Mouse (Mus musculus) forebrain, embryonic 16.5 days (tissue): ENCODE data around the gene Rapsn. TPM values are rescaled to one million over a fixed set of nuclear protein-coding genes. Genes with fewer than 3 reads are reported as not detected.

Experiments used
- ATAC-seq: fragments of 200-750 bp; cut with Nextera tagmentation; 2 replicates; pipeline ENCODE4 v1.8.0; 2017; ENCODE audit warnings: mild to moderate bottlenecking, moderate library complexity
- H3K27ac ChIP-seq: fragments of 300-500 bp; sonication (generic); 2 replicates; pipeline ENCODE4 v1.5.1; 2014; ENCODE audit warnings: low read length, control low read depth
- H3K27me3 ChIP-seq: fragments of 300-500 bp; sonication (generic); replicated peaks from 2 replicates; pipeline ENCODE4 v1.6.1; 2014; ENCODE audit warnings: low read length; ENCODE audit not compliant: control insufficient read depth, insufficient read depth
- H3K36me3 ChIP-seq: fragments of 300-500 bp; sonication (generic); 2 replicates; pipeline ENCODE4 v1.6.1; 2014; ENCODE audit not compliant: control insufficient read depth, insufficient read depth
- H3K4me1 ChIP-seq: fragments of 300-500 bp; sonication (generic); replicated peaks from 2 replicates; pipeline ENCODE4 v1.6.1; 2014; ENCODE audit warnings: low read length; ENCODE audit not compliant: control insufficient read depth, insufficient read depth
- H3K4me2 ChIP-seq: fragments of 300-500 bp; sonication (generic); 2 replicates; pipeline ENCODE4 v1.6.1; 2014; ENCODE audit warnings: mild to moderate bottlenecking, low read length, control low read depth
- H3K4me3 ChIP-seq: fragments of 300-500 bp; sonication (generic); replicated peaks from 2 replicates; pipeline ENCODE4 v1.5.1; 2014; ENCODE audit warnings: mild to moderate bottlenecking, low read length, control low read depth
- H3K9ac ChIP-seq: fragments of 300-500 bp; sonication (generic); replicated peaks from 2 replicates; pipeline ENCODE4 v1.6.1; 2014; ENCODE audit warnings: low read depth, low read length, control low read depth
- H3K9me3 ChIP-seq: fragments of 300-500 bp; sonication (generic); 2 replicates; pipeline ENCODE4 v1.6.1; 2016; ENCODE audit warnings: low read length; ENCODE audit not compliant: control insufficient read depth
- WGBS: fragments of 180-500 bp; shearing (Covaris S2); extraction: QIAGEN DNeasy Blood & Tissue Kit; methylation state at CpG from one replicate; pipeline ENCODE4 v1.1.7; 2014; 5-methylcytosine and 5-hydroxymethylcytosine counted together
- polyA plus RNA-seq: library from polyadenylated mRNA; unstranded; fragments of >200 nt; fragmentation: Nextera tagmentation; extraction: Ambion mirVana; gene quantifications from 2 replicates; pipeline ENCODE4 v1.2.1, GENCODE M21; 2015

Rapsn gene
- polyA plus RNA-seq, 1 experiment from 2014 or later: 0.86 TPM

DNA sequence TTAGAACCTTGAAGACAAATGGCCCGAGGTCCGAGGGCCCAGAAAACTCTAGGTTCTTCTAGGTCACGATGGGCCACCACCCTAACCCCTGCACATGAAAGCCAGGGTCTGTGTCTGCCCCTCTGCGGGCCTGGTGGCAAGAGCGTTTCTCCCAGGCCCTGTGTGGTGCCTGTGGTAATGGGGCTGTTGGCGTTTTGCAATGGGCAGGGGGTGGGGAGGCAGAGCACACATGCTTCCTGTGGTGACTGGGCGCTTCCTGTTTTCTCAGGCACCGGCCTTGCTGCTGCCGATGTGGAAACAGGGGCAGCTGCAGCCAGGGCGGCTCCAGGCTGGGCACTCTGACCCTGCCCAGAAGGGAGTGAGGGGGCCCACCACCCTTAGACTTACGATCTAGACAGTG, 47.4 kb downstream of the Rapsn start:
- no peaks in the 10 kb centered on the region for H3K9me3 ChIP-seq
- H3K27me3 ChIP-seq: no peaks in the 10 kb centered on the region
- no peak overlapping the region for H3K4me3 ChIP-seq
- ATAC-seq: no peak
- H3K4me2 ChIP-seq: no peak overlapping the region
- WGBS: 81% methylated on average over 11 of the region's 11 CpGs
- H3K9ac ChIP-seq: no peak overlapping the region
- no peaks in the 10 kb centered on the region for H3K36me3 ChIP-seq
- H3K4me1 ChIP-seq: peaks cover 8% of the 10 kb centered on the region
- no peak overlapping the region for H3K27ac ChIP-seq

DNA sequence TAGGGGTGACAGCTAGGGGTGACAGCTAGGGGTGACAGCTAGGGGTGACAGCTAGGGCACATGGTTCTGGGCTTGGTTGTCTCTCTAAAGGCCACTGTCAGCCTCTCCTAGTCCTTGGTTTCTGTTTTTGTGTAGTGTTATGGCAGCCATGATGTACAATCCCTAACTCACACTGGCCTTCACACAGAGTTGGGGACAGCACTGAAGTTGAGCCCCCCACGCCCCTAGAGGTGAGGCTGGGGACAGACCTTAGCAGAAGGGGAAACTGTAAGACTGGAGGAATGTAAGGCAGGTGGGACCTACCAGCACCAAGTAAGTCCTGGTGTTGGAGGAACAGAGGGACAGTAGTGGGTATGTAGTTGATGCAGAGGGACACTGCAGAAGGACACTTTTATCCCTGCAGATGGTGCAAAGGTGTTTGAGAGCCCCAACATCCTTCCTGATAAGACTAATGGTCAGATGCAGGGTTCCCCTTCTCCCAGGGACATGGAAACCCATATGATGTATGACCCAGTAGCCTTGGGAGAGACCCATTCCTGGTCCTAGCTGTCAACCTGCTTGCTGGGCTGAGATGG, 48.0 kb downstream of the Rapsn start:
- Histone ChIP-seq H3K27me3 (no peaks in the 10 kb centered on the region), H3K27ac (no peak overlapping the region), H3K4me1 (peaks cover 6% of the 10 kb centered on the region), H3K36me3 (no peaks in the 10 kb centered on the region), H3K4me2 (no peak overlapping the region), H3K4me3 (no peak overlapping the region), H3K9me3 (no peaks in the 10 kb centered on the region), H3K9ac (no peak overlapping the region)
- 63% methylated on average over 1 of the region's 1 CpGs for WGBS
- no peak for ATAC-seq

DNA sequence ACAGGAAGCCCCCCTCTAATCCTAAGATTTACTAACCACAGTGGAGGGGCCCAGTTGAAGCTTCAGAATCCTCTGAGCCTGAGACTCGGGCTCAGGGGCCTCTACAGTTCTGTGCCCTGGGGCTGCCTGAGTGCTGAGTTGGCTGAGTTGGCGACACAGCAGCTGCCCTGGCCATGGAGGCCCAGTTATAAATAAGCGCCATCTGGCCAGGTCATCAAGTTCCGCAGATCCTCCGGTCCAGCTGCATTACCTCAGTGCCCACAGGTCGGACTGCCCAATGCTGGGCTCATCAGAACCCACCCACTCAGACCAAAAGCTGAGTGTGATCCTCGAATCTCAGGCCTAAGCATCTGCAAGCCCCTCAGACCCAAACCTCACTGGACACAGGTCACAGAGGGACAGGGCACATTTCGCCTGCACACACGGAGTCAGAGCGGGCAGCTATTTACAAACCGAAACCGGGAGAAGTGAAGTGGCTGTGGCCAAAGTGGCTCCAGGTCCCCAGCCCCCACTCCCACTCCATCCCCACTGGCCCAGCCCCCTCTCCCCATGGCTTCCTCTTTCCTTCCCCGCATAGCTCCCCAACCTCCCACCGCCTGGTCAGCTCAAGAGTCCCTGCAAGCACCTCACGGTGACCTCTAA, 48.9 kb downstream of the Rapsn start:
- Histone ChIP-seq H3K27ac (no peak overlapping the region), H3K36me3 (no peaks in the 10 kb centered on the region), H3K27me3 (no peaks in the 10 kb centered on the region), H3K4me1 (no peaks in the 10 kb centered on the region), H3K4me2 (no peak overlapping the region), H3K4me3 (no peak overlapping the region), H3K9ac (no peak overlapping the region), H3K9me3 (no peaks in the 10 kb centered on the region)
- ATAC-seq: no peak
- WGBS: 82% methylated on average over 15 of the region's 15 CpGs

DNA sequence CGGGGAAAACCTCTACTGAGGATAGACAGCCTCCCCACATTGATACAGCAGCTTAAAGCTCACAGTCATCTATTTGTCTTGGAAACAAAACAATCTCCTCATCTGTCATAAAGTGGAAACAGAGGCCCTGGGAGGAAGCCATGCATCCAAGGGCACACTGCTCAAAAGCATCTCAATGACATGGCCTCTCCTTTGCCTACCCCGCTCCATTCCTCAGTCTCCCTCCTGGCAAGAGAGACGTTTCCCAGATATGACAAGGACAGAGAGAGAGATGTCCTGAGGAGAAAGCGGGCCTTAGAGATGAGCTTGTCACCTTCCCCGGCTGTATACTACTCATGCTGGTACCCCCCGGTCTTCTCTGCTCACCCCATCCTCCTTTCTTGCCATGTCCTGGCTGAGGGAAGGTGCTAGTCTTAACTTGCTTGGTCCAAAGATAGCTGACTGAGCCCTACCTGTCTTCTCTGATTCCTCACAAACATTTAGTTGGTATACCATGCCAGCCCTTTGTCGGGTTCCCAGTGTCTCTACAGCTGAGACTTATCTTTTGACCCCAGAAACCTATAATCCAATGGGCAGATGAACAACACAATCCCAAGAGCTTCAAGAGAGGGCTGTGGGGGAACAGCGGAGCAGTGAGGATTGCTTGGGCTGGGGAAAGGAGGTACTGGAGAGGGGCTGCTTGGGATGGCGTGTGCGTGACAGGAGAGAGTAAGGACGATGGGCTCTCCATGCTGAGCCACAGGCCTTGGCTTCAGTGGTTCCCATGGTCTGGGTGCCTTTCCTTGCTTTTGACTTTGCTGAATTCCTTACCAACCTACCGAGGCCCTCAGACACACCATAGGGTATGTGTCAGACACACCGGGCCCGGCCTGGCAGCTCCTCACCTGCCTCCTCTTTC, 50.3 kb downstream of the Rapsn start:
- Histone ChIP-seq H3K27me3 (no peaks in the 10 kb centered on the region), H3K4me2 (no peak overlapping the region), H3K4me3 (no peak overlapping the region), H3K36me3 (no peaks in the 10 kb centered on the region), H3K27ac (no peak overlapping the region), H3K4me1 (no peaks in the 10 kb centered on the region), H3K9me3 (no peaks in the 10 kb centered on the region), H3K9ac (no peak overlapping the region; the same call in 1 of the 2 replicates)
- no peak for ATAC-seq
- 83% methylated on average over 14 of the region's 14 CpGs for WGBS

DNA sequence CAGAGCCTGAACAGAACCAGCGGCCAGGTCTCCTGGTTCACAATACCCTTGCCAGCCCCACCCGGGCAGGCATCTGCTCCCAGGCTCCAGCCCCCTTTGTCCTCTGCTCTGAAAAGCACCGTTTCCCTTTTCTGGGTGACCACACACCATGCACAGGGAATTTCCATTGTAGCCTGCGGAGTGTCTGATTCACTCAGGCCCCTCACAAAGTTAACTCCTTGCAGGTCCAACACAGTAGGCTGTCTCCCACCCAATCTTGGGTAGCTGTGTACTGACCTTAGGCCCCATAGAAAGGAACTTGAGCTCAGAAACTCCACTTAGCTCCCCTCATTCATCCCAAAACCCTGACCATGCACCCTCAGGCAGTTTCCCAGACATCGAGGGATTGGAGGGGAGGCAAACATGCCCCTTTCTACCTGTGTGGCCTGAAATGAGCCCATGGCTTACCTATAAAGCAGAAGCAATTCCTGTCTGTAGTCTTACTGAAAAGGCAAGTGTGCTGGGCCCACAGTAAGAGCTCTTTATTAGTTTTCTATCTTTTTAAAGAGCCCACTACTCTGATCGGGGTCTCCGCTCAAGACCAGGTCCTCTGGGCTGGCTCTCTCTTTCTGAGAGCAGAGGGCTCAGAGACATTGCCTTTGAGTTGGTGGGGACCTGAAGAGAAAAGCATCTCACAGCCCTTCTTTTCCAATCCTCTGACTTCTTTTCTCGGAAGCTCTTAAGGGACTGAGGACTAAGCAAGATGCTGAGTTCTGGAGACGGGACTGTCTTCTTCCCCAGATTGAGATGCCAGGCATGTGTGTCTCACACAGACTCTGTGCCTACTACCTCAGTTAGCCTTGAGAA, 51.2 kb downstream of the Rapsn start:
- ATAC-seq: no peak
- WGBS: 54% methylated on average over 9 of the region's 9 CpGs
- Histone ChIP-seq H3K4me2 (no peak overlapping the region), H3K4me3 (no peak overlapping the region), H3K9me3 (no peaks in the 10 kb centered on the region), H3K4me1 (no peaks in the 10 kb centered on the region), H3K9ac (no peak overlapping the region), H3K27ac (no peak overlapping the region), H3K36me3 (no peaks in the 10 kb centered on the region), H3K27me3 (no peaks in the 10 kb centered on the region)

DNA sequence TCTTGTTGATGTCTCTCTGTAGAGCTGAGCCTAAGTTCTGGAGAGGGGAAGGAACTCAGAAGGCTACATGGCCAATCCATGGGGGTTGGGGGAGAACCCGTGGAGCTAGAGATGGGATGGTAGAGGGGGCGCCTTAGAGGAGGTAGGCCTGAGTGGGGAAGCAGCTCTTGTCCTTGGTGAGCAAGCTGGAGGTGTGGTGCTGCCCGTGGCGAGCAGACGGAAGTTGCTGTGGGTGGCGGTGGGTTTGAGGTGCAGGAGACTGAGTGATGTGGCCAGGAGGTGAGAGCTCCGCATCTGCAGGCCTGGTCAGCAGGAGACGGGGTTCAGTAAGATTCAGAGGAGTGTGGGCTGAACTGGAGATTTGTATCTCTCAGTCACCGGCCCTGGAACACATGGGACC, 52.0 kb downstream of the Rapsn start:
- 87% methylated on average over 9 of the region's 9 CpGs for WGBS

DNA sequence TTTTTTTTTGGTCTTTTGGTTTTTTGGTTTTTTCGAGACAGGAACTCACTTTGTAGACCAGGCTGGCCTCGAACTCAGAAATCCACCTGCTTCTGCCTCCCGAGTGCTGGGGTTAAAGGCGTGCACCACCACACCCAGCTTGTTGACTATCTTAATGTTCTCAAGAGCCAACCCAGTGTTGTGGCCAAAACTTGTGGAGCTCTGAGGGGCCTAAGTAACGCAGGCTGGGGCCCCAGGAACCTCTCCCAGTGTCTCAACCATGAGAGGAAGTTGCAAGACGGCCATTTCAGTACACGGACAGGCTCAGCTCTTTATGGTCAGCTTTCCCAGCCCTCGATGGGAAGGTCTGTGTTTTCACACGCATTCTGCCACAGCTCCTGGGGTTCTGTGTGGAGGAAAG, 53.6 kb downstream of the Rapsn start:
- WGBS: 81% methylated on average over 9 of the region's 9 CpGs
- Histone ChIP-seq H3K27me3 (no peaks in the 10 kb centered on the region), H3K9me3 (no peaks in the 10 kb centered on the region), H3K27ac (no peak overlapping the region), H3K4me3 (no peak overlapping the region), H3K9ac (no peak overlapping the region), H3K4me1 (no peaks in the 10 kb centered on the region), H3K36me3 (no peaks in the 10 kb centered on the region), H3K4me2 (no peak overlapping the region)
- no peak for ATAC-seq

More for the DNA sequence above, 52.0 kb downstream of the Rapsn start:
- H3K27me3 ChIP-seq: no peaks in the 10 kb centered on the region
- no peak overlapping the region for H3K27ac ChIP-seq
- no peaks in the 10 kb centered on the region for H3K4me1 ChIP-seq
- no peak overlapping the region for H3K4me2 ChIP-seq
- H3K36me3 ChIP-seq: no peaks in the 10 kb centered on the region
- no peaks in the 10 kb centered on the region for H3K9me3 ChIP-seq
- H3K4me3 ChIP-seq: no peak overlapping the region
- H3K9ac ChIP-seq: no peak overlapping the region
- no peak for ATAC-seq

DNA sequence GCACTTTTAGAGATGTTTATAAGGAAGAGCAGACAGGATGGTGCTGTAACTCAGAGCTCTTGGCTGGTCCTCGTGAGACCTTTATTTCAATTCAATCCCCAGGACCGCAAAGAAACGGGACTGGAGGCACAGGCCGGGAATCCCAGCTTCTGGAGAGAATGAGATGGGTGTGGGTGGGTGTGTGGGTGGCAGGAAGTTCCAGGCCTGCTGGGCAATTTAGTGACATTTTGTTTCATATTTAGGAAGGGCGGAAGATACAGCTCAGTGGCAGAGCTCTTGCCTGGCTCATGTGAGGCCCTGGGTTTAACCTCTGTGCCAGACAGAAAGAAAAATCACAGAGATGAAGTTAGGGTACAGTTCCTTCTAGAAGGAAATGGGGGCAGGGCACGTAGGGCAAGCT, 54.8 kb downstream of the Rapsn start:
- WGBS: 73% methylated on average over 6 of the region's 6 CpGs
- Histone ChIP-seq H3K36me3 (no peaks in the 10 kb centered on the region), H3K4me1 (no peaks in the 10 kb centered on the region)

DNA sequence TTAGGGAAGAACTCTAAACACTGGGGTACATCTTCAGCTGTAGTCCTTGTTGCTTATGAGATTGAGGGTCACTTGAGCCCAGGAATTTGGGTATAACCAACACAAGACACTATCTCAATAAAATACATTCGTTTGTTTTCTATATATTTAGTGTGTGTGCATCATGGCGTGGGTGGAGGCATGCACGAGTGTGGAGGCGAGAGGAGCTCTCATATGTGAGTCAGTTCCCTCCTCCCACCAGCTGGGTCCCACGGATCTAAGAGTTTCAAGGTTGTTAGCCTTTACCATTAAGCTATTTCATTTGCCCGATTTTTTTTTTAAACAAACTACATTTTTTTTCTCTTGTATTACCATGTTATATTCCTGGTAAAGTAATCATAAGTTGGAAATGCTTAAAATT, 55.4 kb downstream of the Rapsn start:
- Histone ChIP-seq H3K36me3 (no peaks in the 10 kb centered on the region), H3K9ac (no peak overlapping the region), H3K27me3 (no peaks in the 10 kb centered on the region), H3K4me2 (no peak overlapping the region), H3K27ac (no peak overlapping the region), H3K4me1 (no peaks in the 10 kb centered on the region), H3K4me3 (no peak overlapping the region), H3K9me3 (no peaks in the 10 kb centered on the region)
- 75% methylated on average over 6 of the region's 6 CpGs for WGBS
- no peak for ATAC-seq

More for the DNA sequence above, 54.8 kb downstream of the Rapsn start:
- Histone ChIP-seq H3K4me2 (no peak overlapping the region), H3K4me3 (no peak overlapping the region), H3K9ac (no peak overlapping the region), H3K9me3 (no peaks in the 10 kb centered on the region), H3K27me3 (no peaks in the 10 kb centered on the region), H3K27ac (no peak overlapping the region)
- no peak for ATAC-seq
